25 mouse cellular contexts compared by ENCODE assay signal in the genomic region with DNA sequence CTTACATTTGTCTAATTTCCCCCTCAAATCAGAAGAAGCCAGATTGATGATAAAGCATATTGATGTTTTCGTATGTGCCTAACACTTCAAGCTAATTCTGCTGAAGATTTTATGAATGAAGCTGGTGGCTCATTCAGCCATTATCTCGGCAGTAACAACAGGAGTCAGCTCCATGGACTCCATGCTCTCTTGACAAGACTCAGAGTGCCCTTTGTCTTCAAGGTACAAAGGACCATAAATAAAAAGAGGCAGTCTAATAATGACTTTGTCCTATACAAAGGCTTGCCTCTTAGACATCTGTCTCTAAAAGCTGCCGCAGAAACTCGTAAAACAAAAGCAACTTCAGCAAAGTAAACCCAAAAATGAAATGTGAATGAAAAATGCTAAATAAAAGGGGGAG. TPM values are rescaled to one million over a fixed set of nuclear protein-coding genes. Genes with fewer than 3 reads are reported as not detected.
DNase-seq lines count a peak whose midpoint lies in the region; ATAC-seq and TF ChIP-seq lines count a peak whose summit lies in the region.
"Had no signal": no experiment of that assay in that cellular context is flagged by ENCODE, and none has a peak within 500 bp of the region (broad histone marks: within the 10 kb centered on the region; RNA-seq: fewer than 3 reads in every experiment).

No protein-coding gene starts in this region.

- H3K36me3 ChIP-seq in hindbrain, embryonic 10.5 days = peaks cover 6% of the 10 kb centered on the region; the same call in 1 of the 2 replicates
- peaks cover 2% of the 10 kb centered on the region; the same call in 1 of the 2 replicates for H3K36me3 ChIP-seq in hindbrain, embryonic 16.5 days (ENCODE audit: control insufficient read depth, insufficient read depth, low read length)
- H3K36me3 ChIP-seq in midbrain, embryonic 12.5 days = no peaks in the 10 kb centered on the region
- no peaks in the 10 kb centered on the region for H3K36me3 ChIP-seq in midbrain, postnatal 0 days (ENCODE audit: insufficient read depth, low read length)
- H3K36me3 ChIP-seq: embryonic facial prominence, embryonic 15.5 days; heart, embryonic 15.5 days; limb, embryonic 12.5 days; midbrain, embryonic 13.5 days had no signal

- no peak for TF ChIP-seq CTCF in midbrain, postnatal 0 days (IDR thresholded peaks at IDR 0.05)

- 33% methylated on average over 4 of the region's 4 CpGs for WGBS in hindbrain, embryonic 10.5 days
- WGBS in hindbrain, embryonic 16.5 days = 13% methylated on average over 4 of the region's 4 CpGs
- 16% methylated on average over 4 of the region's 4 CpGs for WGBS in midbrain, embryonic 12.5 days
- WGBS in midbrain, postnatal 0 days = 26% methylated on average over 4 of the region's 4 CpGs

- H3K9me3 ChIP-seq in hindbrain, embryonic 10.5 days = no peaks in the 10 kb centered on the region
- no peaks in the 10 kb centered on the region for H3K9me3 ChIP-seq in hindbrain, embryonic 16.5 days (ENCODE audit: control insufficient read depth, low read length)
- H3K9me3 ChIP-seq in midbrain, embryonic 12.5 days = no peaks in the 10 kb centered on the region
- H3K9me3 ChIP-seq in midbrain, postnatal 0 days (ENCODE audit: low read length) = no peaks in the 10 kb centered on the region
- H3K9me3 ChIP-seq: embryonic facial prominence, embryonic 15.5 days; heart, embryonic 15.5 days; limb, embryonic 12.5 days; midbrain, embryonic 13.5 days had no signal

- no peak overlapping the region for H3K4me2 ChIP-seq in hindbrain, embryonic 16.5 days (ENCODE audit: low read length)
- peak overlapping the region; percentile 26 for H3K4me2 ChIP-seq in midbrain, embryonic 12.5 days (replicated peaks)
- no peak overlapping the region for H3K4me2 ChIP-seq in midbrain, postnatal 0 days (ENCODE audit: low read depth, low read length, poor library complexity, severe bottlenecking)
- H3K4me2 ChIP-seq: embryonic facial prominence, embryonic 15.5 days; heart, embryonic 15.5 days; limb, embryonic 12.5 days; liver, embryonic 11.5 days; midbrain, embryonic 13.5 days had no signal

- DNase-seq in hindbrain, embryonic 10.5 days (ENCODE audit: low spot score) = no peak
- no peak for DNase-seq in midbrain, postnatal 0 days (ENCODE audit: low spot score)
- peak; percentile 69 for DNase-seq in embryo, embryonic 10.5 days (ENCODE audit: low spot score)
- DNase-seq in retina, postnatal 1 day = peak; percentile 19
- no peak for DNase-seq in left cerebral cortex, postnatal 4 days
- DNase-seq: adrenal gland, postnatal 25 days; cerebellum, adult 18-20 months; cerebellum, postnatal 14 days; kidney, adult 9 months; kidney, postnatal 14 days; layer of hippocampus, postnatal 36 days; liver, postnatal 0 days; right cerebral cortex, postnatal 25 days had no signal

- no peak overlapping the region for H3K9ac ChIP-seq in hindbrain, embryonic 16.5 days (ENCODE audit: low read depth, low read length)
- H3K9ac ChIP-seq in midbrain, embryonic 12.5 days (replicated peaks) = no peak overlapping the region
- H3K9ac ChIP-seq in midbrain, postnatal 0 days (replicated peaks; ENCODE audit: low read length, poor library complexity, severe bottlenecking) = no peak overlapping the region
- H3K9ac ChIP-seq: embryonic facial prominence, embryonic 15.5 days; heart, embryonic 15.5 days; limb, embryonic 12.5 days; liver, postnatal 0 days; midbrain, embryonic 13.5 days had no signal

- 0 out of 2 replicates have a peak overlapping the region, but pooled peaks have one; percentile 7 for H3K4me3 ChIP-seq in hindbrain, embryonic 10.5 days
- no peak overlapping the region for H3K4me3 ChIP-seq in hindbrain, embryonic 16.5 days (ENCODE audit: low read length)
- H3K4me3 ChIP-seq in midbrain, embryonic 12.5 days = no peak overlapping the region
- no peak overlapping the region for H3K4me3 ChIP-seq in midbrain, postnatal 0 days (ENCODE audit: low read depth, low read length)
- H3K4me3 ChIP-seq: embryonic facial prominence, embryonic 15.5 days; heart, embryonic 15.5 days; limb, embryonic 12.5 days; midbrain, embryonic 13.5 days; myocyte had no signal

- H3K4me1 ChIP-seq in hindbrain, embryonic 10.5 days (replicated peaks) = peaks cover 20% of the 10 kb centered on the region
- H3K4me1 ChIP-seq in hindbrain, embryonic 16.5 days (ENCODE audit: control insufficient read depth, insufficient read depth, low read depth, low read length) = no peaks in the 10 kb centered on the region
- peaks cover 11% of the 10 kb centered on the region for H3K4me1 ChIP-seq in midbrain, embryonic 12.5 days
- no peaks in the 10 kb centered on the region for H3K4me1 ChIP-seq in midbrain, postnatal 0 days (ENCODE audit: insufficient read depth, low read length)
- H3K4me1 ChIP-seq: embryonic facial prominence, embryonic 15.5 days; limb, embryonic 12.5 days had no signal

- peak overlapping the region; percentile 53 for H3K27ac ChIP-seq in hindbrain, embryonic 10.5 days
- H3K27ac ChIP-seq in hindbrain, embryonic 16.5 days (ENCODE audit: low read depth, low read length) = no peak overlapping the region
- H3K27ac ChIP-seq in midbrain, embryonic 12.5 days (replicated peaks) = no peak overlapping the region
- no peak overlapping the region for H3K27ac ChIP-seq in midbrain, postnatal 0 days (ENCODE audit: low read depth, low read length)
- H3K27ac ChIP-seq: embryonic facial prominence, embryonic 15.5 days; heart, embryonic 15.5 days; limb, embryonic 12.5 days; macrophage; midbrain, embryonic 13.5 days had no signal

- no peaks in the 10 kb centered on the region for H3K27me3 ChIP-seq in hindbrain, embryonic 10.5 days (ENCODE audit: insufficient read depth, poor library complexity, severe bottlenecking)
- H3K27me3 ChIP-seq in hindbrain, embryonic 16.5 days (replicated peaks; ENCODE audit: control insufficient read depth, insufficient read depth, low read length) = no peaks in the 10 kb centered on the region
- no peaks in the 10 kb centered on the region for H3K27me3 ChIP-seq in midbrain, embryonic 12.5 days
- H3K27me3 ChIP-seq in midbrain, postnatal 0 days (ENCODE audit: insufficient read depth, low read length) = no peaks in the 10 kb centered on the region
- H3K27me3 ChIP-seq: embryonic facial prominence, embryonic 15.5 days; heart, embryonic 15.5 days; limb, embryonic 12.5 days; midbrain, embryonic 13.5 days had no signal

- intact Hi-C loops in left cerebral cortex, postnatal 4 days (cut with DNase I) = no loop called here

- ATAC-seq in hindbrain, embryonic 16.5 days = no peak
- ATAC-seq in midbrain, embryonic 12.5 days (ENCODE audit: low FRiP score, low read depth) = peak; percentile 70; the same call in 1 of the 2 replicates
- ATAC-seq in midbrain, postnatal 0 days (ENCODE audit: low FRiP score) = no peak
- ATAC-seq: CD4-positive, CD25-positive, alpha-beta regulatory T cell, adult 4 months; intestine, embryonic 16.5 days; liver, postnatal 0 days; lung, postnatal 0 days; midbrain, embryonic 13.5 days had no signal

RNA-seq across cellular contexts. Expression of a gene that starts 24.4 kb away (rescaled TPM):
- polyA plus RNA-seq in hindbrain, embryonic 10.5 days (2016; fragmentation: Nextera tagmentation; extraction: Ambion mirVana) = 11.2 and 18.5 TPM in 2 replicates
- polyA plus RNA-seq in hindbrain, embryonic 16.5 days (2015; fragmentation: Nextera tagmentation; extraction: Ambion mirVana) = 35.4 and 37.1 TPM in 2 replicates
- polyA plus RNA-seq in midbrain, embryonic 12.5 days (2016; fragmentation: Nextera tagmentation; extraction: Ambion mirVana) = 36.4 and 43.7 TPM in 2 replicates
- total RNA-seq in midbrain, postnatal 0 days (2014; rRNA removed) = 41.2 and 60.5 TPM in 2 replicates
- 34.8 and 36.3 TPM in 2 replicates for polyA plus RNA-seq in midbrain, postnatal 0 days (2015; fragmentation: Nextera tagmentation; extraction: Ambion mirVana)
- total RNA-seq in left cerebral cortex, postnatal 4 days (2021) = 10 to 100 TPM; 45.0 to 47.8 TPM
- polyA plus RNA-seq: CD4-positive, CD25-positive, alpha-beta regulatory T cell, adult 4 months had no signal

Comparison
In these comparisons a context has a peak if more than half of its experiments do, and no peak if none do; other contexts are left out.
1. DNase-seq: peak in embryo, embryonic 10.5 days (single experiment) and retina, postnatal 1 day (single experiment); none in hindbrain, embryonic 10.5 days (single experiment), midbrain, postnatal 0 days (single experiment) and left cerebral cortex, postnatal 4 days (single experiment).